ENCODE assay signal across 9 mouse cellular contexts in the genomic region with DNA sequence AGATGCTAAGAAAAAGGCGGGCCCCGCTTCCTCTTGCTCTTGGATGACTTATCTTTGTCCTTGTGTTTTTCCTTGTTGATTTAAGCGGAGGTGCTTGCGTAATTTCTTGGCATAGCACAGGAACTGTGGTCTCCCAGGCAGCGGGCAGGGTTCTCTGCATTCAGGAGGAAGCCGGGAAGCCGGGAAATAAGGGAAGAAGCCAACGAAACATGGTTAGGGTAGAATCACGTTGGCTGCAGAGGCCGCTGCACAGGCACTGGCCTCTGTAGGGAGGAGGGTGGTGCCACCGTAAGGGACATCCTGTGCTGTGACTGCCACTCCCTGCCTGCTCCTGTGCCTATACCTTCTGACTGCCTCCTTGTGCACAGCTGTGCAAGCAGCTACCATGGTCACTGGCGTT. TPM values are rescaled to one million over a fixed set of nuclear protein-coding genes. Genes with fewer than 3 reads are reported as not detected.
A peak's percentile ranks its signal among the peaks of the same experiment; 100 is the strongest.
DNase-seq lines count a peak whose midpoint lies in the region; TF ChIP-seq lines count a peak whose summit lies in the region.
"Had no signal": no experiment of that assay in that cellular context is flagged by ENCODE, and none has a peak within 500 bp of the region (broad histone marks: within the 10 kb centered on the region; RNA-seq: fewer than 3 reads in every experiment).

No protein-coding gene starts in this region.

- H3K36me3 ChIP-seq in thymus, adult 2 months (ENCODE audit: control insufficient read depth, insufficient read depth, low read length), result no peaks in the 10 kb centered on the region
- H3K36me3 ChIP-seq: neural tube, embryonic 13.5 days had no signal

- no peak for DNase-seq in gastrocnemius, adult 2 months
- no peak for DNase-seq in gastrocnemius, postnatal 4 days (ENCODE audit: low spot score in 2 of 2)
- DNase-seq in heart, adult 18-20 months, result peak; percentile 73 to 84
- peak; percentile 37 to 47 for DNase-seq in kidney, adult 8-10 months
- DNase-seq in lung, postnatal 25 days (ENCODE audit: low spot score), result peak; percentile 90
- DNase-seq in cerebellum, adult 11-12 months, result no peak
- DNase-seq in B cell, adult 2 months, result no peak
- DNase-seq in thymus, adult 2 months, result no peak

- H3K27me3 ChIP-seq in thymus, adult 2 months (ENCODE audit: control insufficient read depth, insufficient read depth, low read length), result no peaks in the 10 kb centered on the region

- 68% methylated on average over 12 of the region's 12 CpGs for WGBS in thymus, adult 2 months

- peak overlapping the region; percentile 38 for H3K27ac ChIP-seq in gastrocnemius, adult 2 months
- H3K27ac ChIP-seq in thymus, adult 2 months (ENCODE audit: control insufficient read depth, insufficient read depth, low read length), result no peak overlapping the region
- H3K27ac ChIP-seq: neural tube, embryonic 13.5 days had no signal

- no peak for TF ChIP-seq POLR2A in thymus, adult 2 months (IDR thresholded peaks at IDR 0.05; ENCODE audit: control insufficient read depth, extremely low read depth, insufficient read depth, low read length, poor library complexity)

- intact Hi-C loops in gastrocnemius, adult 2 months (cut with DNase I), result no loop called here

- no peak overlapping the region for H3K4me3 ChIP-seq in gastrocnemius, adult 2 months
- H3K4me3 ChIP-seq in thymus, adult 2 months (ENCODE audit: control insufficient read depth, insufficient read depth, low read length), result no peak overlapping the region
- H3K4me3 ChIP-seq: neural tube, embryonic 13.5 days had no signal

- H3K4me1 ChIP-seq in thymus, adult 2 months (replicated peaks; ENCODE audit: control insufficient read depth, insufficient read depth, low read length), result no peaks in the 10 kb centered on the region

- TF ChIP-seq CTCF in gastrocnemius, adult 2 months (IDR thresholded peaks at IDR 0.05), result no peak
- no peak for TF ChIP-seq CTCF in thymus, adult 2 months (IDR thresholded peaks at IDR 0.05; ENCODE audit: borderline replicate concordance, control insufficient read depth, extremely low read depth, insufficient read depth, low read length, poor library complexity)

RNA-seq across cellular contexts. Expression of a gene that starts 15.4 kb away (rescaled TPM):
- under 1 TPM; 0.08 to 0.10 TPM for total RNA-seq in gastrocnemius, adult 2 months (2021)
- total RNA-seq in gastrocnemius, postnatal 4 days (2021), result not detected
- total RNA-seq in heart, adult 18-20 months (2021), result under 1 TPM; 0.12 to 0.21 TPM
- 0.16 and 0.19 TPM in 2 replicates for polyA plus RNA-seq in thymus, adult 2 months (2012; rRNA removed)

RNA-seq across cellular contexts. Expression of a gene that starts 49.1 kb away (rescaled TPM):
- 10 to 100 TPM; 96.5 to 98.7 TPM for total RNA-seq in gastrocnemius, adult 2 months (2021)
- total RNA-seq in gastrocnemius, postnatal 4 days (2021), result 10 to 100 TPM; 56.9 to 59.7 TPM
- total RNA-seq in heart, adult 18-20 months (2021), result 10 to 100 TPM; 26.5 to 28.0 TPM
- 5.9 and 7.4 TPM in 2 replicates for polyA plus RNA-seq in thymus, adult 2 months (2012; rRNA removed)

Comparison
In these comparisons a context has a peak if more than half of its experiments do, and no peak if none do; other contexts are left out.
1. DNase-seq: peak in heart, adult 18-20 months (2 of 2), kidney, adult 8-10 months (2 of 2) and lung, postnatal 25 days (single experiment); none in gastrocnemius, adult 2 months (single experiment), gastrocnemius, postnatal 4 days (0 of 2), cerebellum, adult 11-12 months (single experiment), B cell, adult 2 months (0 of 2) and thymus, adult 2 months (single experiment).